Mouse (Mus musculus) testis, adult 2 months (tissue): ENCODE data around the gene Serpinb5. TPM values are rescaled to one million over a fixed set of nuclear protein-coding genes. Genes with fewer than 3 reads are reported as not detected.

ENCODE experiments used
- H3K27ac ChIP-seq: fragments of 200-500 bp; 2 replicates; pipeline ENCODE4 v1.5.1; 2012; ENCODE audit warnings: low read depth, low read length; ENCODE audit not compliant: control insufficient read depth, insufficient read depth
- H3K27me3 ChIP-seq: fragments of 200-500 bp; 2 replicates; pipeline ENCODE4 v1.6.1; 2012; ENCODE audit warnings: mild to moderate bottlenecking, low read length, moderate library complexity; ENCODE audit not compliant: control insufficient read depth, insufficient read depth
- H3K36me3 ChIP-seq: fragments of 200-500 bp; 2 replicates; pipeline ENCODE4 v1.6.1; 2012; ENCODE audit warnings: mild to moderate bottlenecking, low read length; ENCODE audit not compliant: control insufficient read depth, insufficient read depth
- H3K4me1 ChIP-seq: fragments of 200-500 bp; 2 replicates; pipeline ENCODE4 v1.6.1; 2012; ENCODE audit warnings: low read length; ENCODE audit not compliant: control insufficient read depth, insufficient read depth
- H3K4me3 ChIP-seq: fragments of 200-500 bp; 2 replicates; pipeline ENCODE4 v1.5.1; 2012; ENCODE audit warnings: low read depth, mild to moderate bottlenecking, low read length, moderate library complexity, mixed read lengths; ENCODE audit not compliant: control insufficient read depth
- CTCF ChIP-seq: fragments of 200-500 bp; IDR thresholded peaks from 2 replicates; pipeline ENCODE4 v1.5.1; 2012; ENCODE audit warnings: low read depth, mild to moderate bottlenecking, inconsistent platforms, low read length, moderate library complexity; ENCODE audit not compliant: control insufficient read depth, insufficient read depth, insufficient replicate concordance
- POLR2A ChIP-seq: fragments of 200-500 bp; IDR thresholded peaks from 2 replicates; pipeline ENCODE4 v1.6.1; 2012; ENCODE audit warnings: low read depth, mild to moderate bottlenecking, inconsistent platforms, low read length, moderate library complexity; ENCODE audit not compliant: control insufficient read depth
- polyA plus RNA-seq: library from polyadenylated mRNA; depleted of rRNA; stranded (reverse); fragments of >200 nt; gene quantifications from 2 replicates; pipeline ENCODE4 v1.2.3, GENCODE M21; 2012; rRNA removed

The Serpinb5 gene
- polyA plus RNA-seq: 0.14 TPM in 1 of 2 replicates, not detected in the other

DNA sequence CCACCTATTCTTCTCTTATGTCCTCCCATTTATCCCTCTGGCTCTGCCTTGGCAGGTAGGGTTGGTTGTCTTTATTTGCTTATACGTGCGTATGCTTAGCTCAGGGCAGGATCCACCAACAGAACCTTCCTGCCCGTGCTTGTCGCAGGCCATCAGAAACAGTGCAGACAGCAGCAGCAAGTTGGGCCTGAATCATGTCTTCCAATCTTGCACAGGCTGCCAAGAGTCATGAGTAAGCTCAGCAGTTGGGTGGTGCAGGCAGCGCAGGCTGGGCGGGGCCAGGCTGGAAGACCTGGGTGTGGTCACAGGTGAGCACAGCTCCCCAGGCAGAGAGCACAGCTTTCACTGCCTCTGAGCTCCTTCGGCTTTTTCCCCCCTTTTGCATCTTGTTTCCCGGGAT is at the start of gene Serpinb5:
Serpinb5 (plus strand) TSS at position 327 of the 400 bp plus-strand sequence.
- H3K4me3 ChIP-seq: no peak within 1 kb of the TSS
- no peaks in the 10 kb centered on the region for H3K27me3 ChIP-seq
- H3K4me1 ChIP-seq: peaks cover 2% of the 10 kb centered on the region; the same call in 1 of the 2 replicates
- H3K27ac ChIP-seq: no peak within 1 kb of the TSS
- H3K36me3 ChIP-seq: no peaks in the 10 kb centered on the region
- TF ChIP-seq POLR2A (no peak), CTCF (no peak)

- TF ChIP-seq POLR2A (no peak), CTCF (no peak)
- H3K4me3 ChIP-seq: no peak overlapping the region
- no peaks in the 10 kb centered on the region for H3K4me1 ChIP-seq
- no peak overlapping the region for H3K27ac ChIP-seq
- H3K27me3 ChIP-seq: no peaks in the 10 kb centered on the region
- H3K36me3 ChIP-seq: no peaks in the 10 kb centered on the region
Measured at GRCm38 (mm10) chr1:106814864-106815263, 46.1 kb upstream of the Serpinb5 start.

- Histone ChIP-seq H3K27ac (no peak overlapping the region), H3K36me3 (no peaks in the 10 kb centered on the region), H3K4me1 (no peaks in the 10 kb centered on the region), H3K27me3 (no peaks in the 10 kb centered on the region), H3K4me3 (no peak overlapping the region)
- TF ChIP-seq POLR2A (no peak), CTCF (no peak)
Measured at GRCm38 (mm10) chr1:106815265-106815664, 45.7 kb upstream of the Serpinb5 start.

DNA sequence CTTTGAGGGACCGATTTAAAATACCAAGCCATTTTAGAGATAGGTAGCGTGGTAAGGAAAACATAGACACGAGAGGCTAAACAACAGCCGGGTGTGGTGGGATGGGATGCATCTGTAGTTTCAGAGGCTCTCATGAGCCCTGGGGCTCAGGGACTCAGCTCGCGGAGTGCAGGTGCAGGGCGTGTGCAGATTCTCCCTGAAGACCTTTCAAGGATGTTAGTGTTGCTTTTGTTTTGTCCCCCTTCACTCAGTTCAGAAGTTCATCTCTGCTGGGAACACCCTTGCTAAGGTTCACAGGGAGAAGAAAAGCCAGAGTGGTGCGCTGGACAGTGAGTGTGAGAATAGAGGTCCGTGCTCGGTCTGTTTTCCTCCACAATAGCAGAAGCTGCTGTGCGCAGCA is 44.2 kb upstream of the Serpinb5 start:
- Histone ChIP-seq H3K36me3 (no peaks in the 10 kb centered on the region), H3K27me3 (no peaks in the 10 kb centered on the region), H3K4me3 (no peak overlapping the region), H3K4me1 (no peaks in the 10 kb centered on the region), H3K27ac (no peak overlapping the region)
- TF ChIP-seq CTCF (no peak), POLR2A (no peak)

DNA sequence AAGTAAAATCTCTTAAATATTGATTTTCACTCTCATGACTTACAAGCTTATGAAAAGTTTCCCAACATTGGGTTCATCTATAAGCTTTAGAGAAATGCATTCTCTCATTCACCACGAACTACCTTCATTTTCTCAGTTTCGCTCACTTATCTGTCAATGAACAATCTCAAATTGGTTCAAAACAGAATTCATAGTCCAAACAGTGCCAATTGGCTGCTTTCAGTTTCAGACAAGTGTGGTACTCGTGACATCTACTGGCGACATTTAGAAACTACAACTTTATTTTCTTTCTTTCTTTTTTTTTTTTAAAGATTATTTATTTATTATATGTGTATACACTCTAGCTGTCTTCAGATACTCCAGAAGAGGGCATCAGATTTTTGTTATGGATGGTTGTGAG is 42.6 kb upstream of the Serpinb5 start:
- no peaks in the 10 kb centered on the region for H3K27me3 ChIP-seq
- TF ChIP-seq POLR2A (no peak), CTCF (no peak)

GRCm38 (mm10) chr1:106822297-106822696 is 38.7 kb upstream of the Serpinb5 start:
- Histone ChIP-seq H3K27ac (no peak overlapping the region), H3K27me3 (no peaks in the 10 kb centered on the region), H3K4me3 (no peak overlapping the region), H3K4me1 (no peaks in the 10 kb centered on the region), H3K36me3 (no peaks in the 10 kb centered on the region)
- no peak for TF ChIP-seq CTCF
- TF ChIP-seq POLR2A: no peak

More for the DNA sequence above, 42.6 kb upstream of the Serpinb5 start:
- Histone ChIP-seq H3K4me1 (no peaks in the 10 kb centered on the region), H3K36me3 (no peaks in the 10 kb centered on the region), H3K4me3 (no peak overlapping the region), H3K27ac (no peak overlapping the region)

GRCm38 (mm10) chr1:106828784-106829183 is 32.2 kb upstream of the Serpinb5 start:
- no peak overlapping the region for H3K4me3 ChIP-seq
- H3K36me3 ChIP-seq: no peaks in the 10 kb centered on the region
- no peak overlapping the region for H3K27ac ChIP-seq
- H3K27me3 ChIP-seq: no peaks in the 10 kb centered on the region
- H3K4me1 ChIP-seq: no peaks in the 10 kb centered on the region
- TF ChIP-seq CTCF (no peak), POLR2A (no peak)

- Histone ChIP-seq H3K4me1 (peaks cover 2% of the 10 kb centered on the region; the same call in 1 of the 2 replicates), H3K27ac (no peak overlapping the region), H3K27me3 (no peaks in the 10 kb centered on the region), H3K4me3 (no peak overlapping the region), H3K36me3 (no peaks in the 10 kb centered on the region)
- no peak for TF ChIP-seq CTCF
- no peak for TF ChIP-seq POLR2A
Measured at GRCm38 (mm10) chr1:106865543-106865942, 4.6 kb downstream of the Serpinb5 start.

DNA sequence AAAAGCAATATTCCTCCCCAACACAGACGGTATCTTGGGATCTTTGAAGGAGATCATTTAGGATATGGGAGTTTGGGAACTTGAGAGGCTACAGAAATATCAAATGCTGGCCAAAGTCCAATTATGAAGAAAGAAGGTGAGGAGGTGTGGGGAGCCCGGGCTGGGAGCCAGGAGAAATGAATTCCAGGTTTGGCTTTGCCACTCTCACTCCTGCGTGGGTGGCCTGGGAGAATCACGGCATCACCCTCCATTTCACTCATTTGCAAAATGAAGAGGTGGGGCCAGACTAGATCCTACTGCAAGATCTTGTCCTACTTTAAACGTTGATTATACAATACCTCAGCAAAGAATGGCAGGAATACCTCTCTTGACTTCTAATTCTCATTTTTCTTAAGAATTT is 5.1 kb downstream of the Serpinb5 start:
- no peaks in the 10 kb centered on the region for H3K27me3 ChIP-seq
- no peak overlapping the region for H3K27ac ChIP-seq
- H3K36me3 ChIP-seq: no peaks in the 10 kb centered on the region
- no peak overlapping the region for H3K4me3 ChIP-seq
- no peaks in the 10 kb centered on the region; the same call in 1 of the 2 replicates for H3K4me1 ChIP-seq
- TF ChIP-seq CTCF (no peak), POLR2A (no peak)
